Mouse (Mus musculus) neural tube, embryonic 13.5 days (tissue): Measurements from ENCODE around the gene Cstf3. TPM values are rescaled to one million over a fixed set of nuclear protein-coding genes. Genes with fewer than 3 reads are reported as not detected.

ENCODE experiments used
- ATAC-seq: fragments of 200-750 bp; cut with Nextera tagmentation; 2 replicates; pipeline ENCODE4 v1.8.0; 2017; ENCODE audit warnings: low read depth, mild to moderate bottlenecking, moderate TSS enrichment, moderate library complexity
- H3K27ac ChIP-seq: fragments of 300-500 bp; sonication (generic); replicated peaks from 2 replicates; pipeline ENCODE4 v1.5.1; 2015; ENCODE audit warnings: moderate library complexity, mild to moderate bottlenecking, inconsistent platforms
- H3K27me3 ChIP-seq: fragments of 300-500 bp; sonication (generic); 2 replicates; pipeline ENCODE4 v1.6.1; 2015; ENCODE audit warnings: mild to moderate bottlenecking, inconsistent platforms
- H3K36me3 ChIP-seq: fragments of 300-500 bp; sonication (generic); 2 replicates; pipeline ENCODE4 v1.6.1; 2015; ENCODE audit warnings: mild to moderate bottlenecking, inconsistent platforms
- H3K4me1 ChIP-seq: fragments of 300-500 bp; sonication (generic); replicated peaks from 2 replicates; pipeline ENCODE4 v1.6.1; 2015; ENCODE audit warnings: inconsistent platforms
- H3K4me2 ChIP-seq: fragments of 300-500 bp; sonication (generic); 2 replicates; pipeline ENCODE4 v1.6.1; 2015; ENCODE audit warnings: inconsistent platforms, mild to moderate bottlenecking, moderate library complexity
- H3K4me3 ChIP-seq: fragments of 300-500 bp; sonication (generic); 2 replicates; pipeline ENCODE4 v1.5.1; 2015; ENCODE audit warnings: mild to moderate bottlenecking, inconsistent platforms
- H3K9ac ChIP-seq: fragments of 300-500 bp; sonication (generic); 2 replicates; pipeline ENCODE4 v1.6.1; 2015; ENCODE audit warnings: moderate library complexity, mild to moderate bottlenecking, inconsistent platforms
- H3K9me3 ChIP-seq: fragments of 300-500 bp; sonication (generic); 2 replicates; pipeline ENCODE4 v1.6.1; 2016; ENCODE audit warnings: inconsistent platforms
- WGBS: fragments of 180-500 bp; shearing (Covaris S2); methylation state at CpG from one replicate; pipeline ENCODE4 v1.1.7; 2015; 5-methylcytosine and 5-hydroxymethylcytosine counted together
- polyA plus RNA-seq: library from polyadenylated mRNA; unstranded; fragments of >200 nt; fragmentation: Nextera tagmentation; extraction: Ambion mirVana; gene quantifications from 2 replicates; pipeline ENCODE4 v1.2.1, GENCODE M21; 2015

Gene Cstf3
- polyA plus RNA-seq, 1 experiment from 2014 or later = 97.2 TPM

GRCm38 (mm10) chr2:104692551-104692950 lies 102.2 kb downstream of the Cstf3 start:
- WGBS = 79% methylated on average over 2 of the region's 2 CpGs

GRCm38 (mm10) chr2:104699659-104700058 lies 109.3 kb downstream of the Cstf3 start:
- H3K27me3 ChIP-seq = no peaks in the 10 kb centered on the region
- 89% methylated on average over 11 of the region's 11 CpGs for WGBS
- H3K9me3 ChIP-seq = no peaks in the 10 kb centered on the region
- H3K4me3 ChIP-seq = no peak overlapping the region
- no peak for ATAC-seq
- no peak overlapping the region for H3K4me2 ChIP-seq
- H3K27ac ChIP-seq = no peak overlapping the region
- no peak overlapping the region for H3K9ac ChIP-seq
- H3K4me1 ChIP-seq = no peaks in the 10 kb centered on the region
- H3K36me3 ChIP-seq = peaks cover 30% of the 10 kb centered on the region

More at GRCm38 (mm10) chr2:104692551-104692950, 102.2 kb downstream of the Cstf3 start:
- H3K27me3 ChIP-seq = no peaks in the 10 kb centered on the region
- H3K4me3 ChIP-seq = no peak overlapping the region
- H3K4me2 ChIP-seq = no peak overlapping the region
- no peaks in the 10 kb centered on the region for H3K4me1 ChIP-seq
- no peaks in the 10 kb centered on the region for H3K9me3 ChIP-seq
- no peak for ATAC-seq
- no peak overlapping the region for H3K27ac ChIP-seq
- peaks cover 4% of the 10 kb centered on the region for H3K36me3 ChIP-seq
- H3K9ac ChIP-seq = no peak overlapping the region

DNA sequence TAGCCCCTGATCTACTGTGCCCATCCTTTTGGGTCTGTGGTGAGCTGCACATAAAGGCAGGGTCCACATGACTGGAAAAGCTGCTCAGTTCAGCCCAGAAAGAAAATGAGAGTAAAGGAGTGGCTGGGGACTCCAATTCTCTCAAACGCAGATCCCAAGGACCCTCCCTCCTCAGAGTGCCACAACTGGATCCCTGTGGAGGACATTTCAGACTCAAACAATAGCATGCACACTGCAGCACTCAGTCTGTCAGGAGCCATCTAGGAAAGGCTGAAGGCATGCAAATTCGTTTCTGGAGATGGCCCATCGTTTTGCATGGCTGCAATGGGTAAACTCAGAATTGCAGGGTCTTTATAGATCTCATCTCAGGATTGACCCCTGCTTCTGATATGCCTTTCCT lies 112.8 kb downstream of the Cstf3 start:
- H3K4me3 ChIP-seq = no peak overlapping the region
- H3K4me1 ChIP-seq = no peaks in the 10 kb centered on the region
- no peaks in the 10 kb centered on the region for H3K27me3 ChIP-seq
- H3K27ac ChIP-seq = no peak overlapping the region
- ATAC-seq = no peak
- H3K9me3 ChIP-seq = no peaks in the 10 kb centered on the region
- no peak overlapping the region for H3K9ac ChIP-seq
- WGBS = 62% methylated on average over 3 of the region's 3 CpGs
- H3K36me3 ChIP-seq = peaks cover 39% of the 10 kb centered on the region
- no peak overlapping the region for H3K4me2 ChIP-seq

DNA sequence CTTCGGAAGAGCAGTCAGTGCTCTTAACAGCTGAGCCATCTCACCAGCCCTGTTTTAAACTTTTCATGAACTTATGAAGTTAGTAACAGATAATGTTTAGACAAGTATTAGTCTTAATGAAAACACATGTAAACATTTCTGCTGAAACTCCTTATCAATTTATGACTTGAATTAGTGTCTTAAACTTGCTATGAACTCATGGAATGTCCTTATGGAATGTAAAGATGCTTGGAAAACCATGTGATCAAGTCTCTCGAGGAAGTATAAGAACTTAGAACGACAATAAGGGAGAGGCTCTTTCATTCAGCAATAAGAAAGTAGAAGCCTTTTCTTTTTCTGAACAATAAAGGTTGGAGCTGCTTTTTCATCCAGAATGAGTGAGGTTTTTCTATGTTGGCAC lies 114.0 kb downstream of the Cstf3 start:
- no peak overlapping the region for H3K9ac ChIP-seq
- peaks cover 34% of the 10 kb centered on the region for H3K36me3 ChIP-seq
- no peaks in the 10 kb centered on the region for H3K9me3 ChIP-seq
- H3K27me3 ChIP-seq = no peaks in the 10 kb centered on the region
- WGBS = 84% methylated on average over 3 of the region's 3 CpGs
- ATAC-seq = no peak
- H3K4me1 ChIP-seq = no peaks in the 10 kb centered on the region
- H3K4me2 ChIP-seq = no peak overlapping the region
- H3K4me3 ChIP-seq = no peak overlapping the region
- no peak overlapping the region for H3K27ac ChIP-seq

DNA sequence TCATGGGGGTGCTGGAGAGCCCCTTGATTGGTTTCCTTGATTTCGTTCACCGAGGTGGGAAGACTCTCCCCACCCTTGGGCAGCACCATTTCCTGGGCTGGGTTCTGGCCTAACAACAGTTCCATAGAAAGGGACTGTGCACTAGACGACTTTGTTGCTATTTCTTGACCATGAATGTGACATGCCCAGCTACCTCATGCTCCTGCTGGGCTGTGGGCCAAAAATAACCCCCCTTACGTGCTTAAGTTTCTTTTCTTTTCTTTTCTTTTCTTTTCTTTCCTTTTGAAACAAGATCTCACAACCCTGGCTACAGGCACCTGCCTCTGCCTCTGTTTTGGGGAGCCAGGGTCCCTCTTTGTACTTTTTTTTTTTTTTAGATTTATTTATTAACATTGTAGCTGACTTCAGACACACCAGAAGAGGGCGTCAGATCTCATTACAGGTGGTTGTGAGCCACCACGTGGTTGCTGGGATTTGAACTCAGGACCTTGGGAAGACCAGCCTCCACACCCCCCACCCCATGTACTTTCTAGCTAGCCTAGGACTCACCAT lies 119.5 kb downstream of the Cstf3 start:
- no peaks in the 10 kb centered on the region for H3K9me3 ChIP-seq
- peak overlapping the region; percentile 69; the same call in 1 of the 2 replicates for H3K4me2 ChIP-seq
- WGBS = 62% methylated on average over 6 of the region's 6 CpGs
- ATAC-seq = no peak
- H3K9ac ChIP-seq = no peak overlapping the region
- H3K4me1 ChIP-seq = peaks cover 32% of the 10 kb centered on the region
- peaks cover 20% of the 10 kb centered on the region for H3K36me3 ChIP-seq
- no peaks in the 10 kb centered on the region for H3K27me3 ChIP-seq
- H3K27ac ChIP-seq = no peak overlapping the region
- H3K4me3 ChIP-seq = no peak overlapping the region

- peak; percentile 4; the same call in 1 of the 2 replicates for ATAC-seq
- WGBS = 21% methylated on average over 6 of the region's 6 CpGs
- no peaks in the 10 kb centered on the region for H3K27me3 ChIP-seq
- peak overlapping the region; percentile 91 for H3K9ac ChIP-seq
- peaks cover 10% of the 10 kb centered on the region for H3K36me3 ChIP-seq
- peak overlapping the region; percentile 92 for H3K27ac ChIP-seq
- peaks cover 32% of the 10 kb centered on the region for H3K4me1 ChIP-seq
- peak overlapping the region; percentile 76 for H3K4me3 ChIP-seq
- no peaks in the 10 kb centered on the region for H3K9me3 ChIP-seq
- peak overlapping the region; percentile 69 for H3K4me2 ChIP-seq
Measured at GRCm38 (mm10) chr2:104710670-104711370, 120.5 kb downstream of the Cstf3 start.

GRCm38 (mm10) chr2:104711585-104712485 lies 121.5 kb downstream of the Cstf3 start, which contains the start of gene Tcp11l1:
Gene Tcp11l1 (minus strand): TSS chr2:104712169.
- H3K9ac ChIP-seq = peak within 1 kb of the TSS; percentile 91
- H3K4me1 ChIP-seq = peaks cover 32% of the 10 kb centered on the region
- peak within 1 kb of the TSS; percentile 76 for H3K4me3 ChIP-seq
- H3K27me3 ChIP-seq = no peaks in the 10 kb centered on the region
- under 1% methylated on average over 94 of the region's 99 CpGs for WGBS
- peak within 1 kb of the TSS; percentile 92 for H3K27ac ChIP-seq
- 0 out of 2 replicates have a peak, but pooled peaks cover 3% of the 10 kb centered on the region for H3K36me3 ChIP-seq
- H3K9me3 ChIP-seq = no peaks in the 10 kb centered on the region
- peak; percentile 95 for ATAC-seq
- peak within 1 kb of the TSS; percentile 69 for H3K4me2 ChIP-seq

- H3K9ac ChIP-seq = peak overlapping the region; percentile 91
- H3K27ac ChIP-seq = peak overlapping the region; percentile 92
- 4% methylated on average over 7 of the region's 7 CpGs for WGBS
- H3K4me2 ChIP-seq = peak overlapping the region; percentile 69
- H3K36me3 ChIP-seq = 0 out of 2 replicates have a peak, but pooled peaks cover 3% of the 10 kb centered on the region
- no peaks in the 10 kb centered on the region for H3K9me3 ChIP-seq
- H3K27me3 ChIP-seq = no peaks in the 10 kb centered on the region
- H3K4me1 ChIP-seq = peaks cover 32% of the 10 kb centered on the region
- peak; percentile 32 for ATAC-seq
- peak overlapping the region; percentile 76 for H3K4me3 ChIP-seq
Measured at GRCm38 (mm10) chr2:104712486-104712809, 122.1 kb downstream of the Cstf3 start.

DNA sequence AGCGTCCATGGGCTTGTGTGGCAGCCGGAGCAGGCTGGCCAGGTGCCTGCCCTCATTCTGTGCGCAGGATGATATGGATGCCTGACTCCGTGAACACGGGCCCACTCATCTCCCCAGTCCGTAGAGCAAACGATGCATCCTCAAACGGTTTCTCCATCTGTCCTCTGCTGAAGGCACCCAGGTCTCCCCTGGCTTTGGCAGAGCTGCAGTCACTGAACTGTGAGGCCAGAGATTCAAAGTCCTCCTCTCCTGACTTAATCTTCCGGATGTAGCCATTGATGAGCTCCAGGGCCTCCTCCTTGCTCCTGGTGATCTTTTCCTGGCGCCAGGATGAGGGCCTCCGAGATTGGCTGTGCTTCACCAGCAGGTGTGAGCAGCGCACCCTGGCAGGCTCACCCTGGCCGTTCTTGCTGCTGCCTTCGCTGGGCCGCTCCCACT lies 124.0 kb downstream of the Cstf3 start:
- Histone ChIP-seq H3K27ac (no peak overlapping the region), H3K4me2 (no peak overlapping the region), H3K27me3 (no peaks in the 10 kb centered on the region), H3K4me1 (peaks cover 32% of the 10 kb centered on the region), H3K4me3 (no peak overlapping the region), H3K9ac (0 out of 2 replicates have a peak overlapping the region, but pooled peaks have one; percentile 0), H3K36me3 (no peaks in the 10 kb centered on the region), H3K9me3 (no peaks in the 10 kb centered on the region)
- no peak for ATAC-seq
- 37% methylated on average over 15 of the region's 15 CpGs for WGBS

Other genes starting within 250 kb of the Cstf3 start
- 5.7 and 6.5 TPM in 2 replicates for gene D430041D05Rik, start 179.5 kb upstream of the Cstf3 start, polyA plus RNA-seq
- 7.6 and 9.3 TPM in 2 replicates for gene Hipk3, start 96.1 kb upstream of the Cstf3 start, polyA plus RNA-seq
- 65.0 and 68.4 TPM in 2 replicates for gene Tcp11l1, start 121.6 kb downstream of the Cstf3 start, polyA plus RNA-seq
- 0.34 TPM in 1 of 2 replicates, not detected in the other for gene Pin1rt1, start 125.9 kb downstream of the Cstf3 start, polyA plus RNA-seq
- gene Depdc7, start 152.4 kb downstream of the Cstf3 start, polyA plus RNA-seq = 1.6 and 2.5 TPM in 2 replicates
- 7.1 and 7.6 TPM in 2 replicates for gene Qser1, start 226.2 kb downstream of the Cstf3 start, polyA plus RNA-seq